Mouse (Mus musculus): ENCODE measurements around the gene Pgm2. TPM values are rescaled to one million over a fixed set of nuclear protein-coding genes. Genes with fewer than 3 reads are reported as not detected.

The Pgm2 gene
- total RNA-seq, 2 experiments from 2014 or later = 8.3 to 10.0 TPM

Small RNA genes lying within 50 kb of the gene (microRNA-seq; reads per million reads assigned to microRNA genes)
- gene Gm22395 (0 reads per million in 2 experiments), gene Gm23967 (0 reads per million in 2 experiments)

Other genes starting within 250 kb of the Pgm2 start
- 10 to 100 TPM; 10.8 to 11.2 TPM for gene Rell1, start 124.1 kb upstream of the Pgm2 start, total RNA-seq (2021)
- gene Tbc1d1, start 63.4 kb downstream of the Pgm2 start, total RNA-seq (2021) = 10 to 100 TPM; 29.1 to 29.9 TPM

Measured in layer of hippocampus, postnatal 36 days (tissue).